Mouse (Mus musculus) midbrain, embryonic 12.5 days (tissue): ENCODE measurements at regions not wholly inside any gene's neighbourhood (a gene's known extent, or its start where the extent isn't known, plus 50 kb on each side); places are given as distances from the start of the nearest gene placed in this dataset.

Experiments
- ATAC-seq: fragments of 200-750 bp; cut with Nextera tagmentation; 2 replicates; pipeline ENCODE4 v1.8.0; 2017; ENCODE audit warnings: low read depth, moderate TSS enrichment, moderate library complexity; ENCODE audit not compliant: low FRiP score
- H3K27ac ChIP-seq: fragments of 300-500 bp; sonication (generic); replicated peaks from 2 replicates; pipeline ENCODE4 v1.5.1; 2016; ENCODE audit warnings: mild to moderate bottlenecking
- H3K27me3 ChIP-seq: fragments of 300-500 bp; sonication (generic); 2 replicates; pipeline ENCODE4 v1.6.1; 2016; ENCODE audit warnings: mild to moderate bottlenecking
- H3K36me3 ChIP-seq: fragments of 300-500 bp; sonication (generic); 2 replicates; pipeline ENCODE4 v1.6.1; 2016
- H3K4me1 ChIP-seq: fragments of 300-500 bp; sonication (generic); 2 replicates; pipeline ENCODE4 v1.6.1; 2016
- H3K4me2 ChIP-seq: fragments of 300-500 bp; sonication (generic); replicated peaks from 2 replicates; pipeline ENCODE4 v1.6.1; 2016; ENCODE audit warnings: mild to moderate bottlenecking, moderate library complexity
- H3K4me3 ChIP-seq: fragments of 300-500 bp; sonication (generic); 2 replicates; pipeline ENCODE4 v1.5.1; 2016; ENCODE audit warnings: mild to moderate bottlenecking
- H3K9ac ChIP-seq: fragments of 300-500 bp; sonication (generic); replicated peaks from 2 replicates; pipeline ENCODE4 v1.6.1; 2016; ENCODE audit warnings: mild to moderate bottlenecking, moderate library complexity
- H3K9me3 ChIP-seq: fragments of 300-500 bp; sonication (generic); 2 replicates; pipeline ENCODE4 v1.6.1; 2016; ENCODE audit warnings: mild to moderate bottlenecking
- WGBS: fragments of 180-500 bp; shearing (Covaris S2); methylation state at CpG from one replicate; pipeline ENCODE4 v1.1.7; 2016; 5-methylcytosine and 5-hydroxymethylcytosine counted together

DNA sequence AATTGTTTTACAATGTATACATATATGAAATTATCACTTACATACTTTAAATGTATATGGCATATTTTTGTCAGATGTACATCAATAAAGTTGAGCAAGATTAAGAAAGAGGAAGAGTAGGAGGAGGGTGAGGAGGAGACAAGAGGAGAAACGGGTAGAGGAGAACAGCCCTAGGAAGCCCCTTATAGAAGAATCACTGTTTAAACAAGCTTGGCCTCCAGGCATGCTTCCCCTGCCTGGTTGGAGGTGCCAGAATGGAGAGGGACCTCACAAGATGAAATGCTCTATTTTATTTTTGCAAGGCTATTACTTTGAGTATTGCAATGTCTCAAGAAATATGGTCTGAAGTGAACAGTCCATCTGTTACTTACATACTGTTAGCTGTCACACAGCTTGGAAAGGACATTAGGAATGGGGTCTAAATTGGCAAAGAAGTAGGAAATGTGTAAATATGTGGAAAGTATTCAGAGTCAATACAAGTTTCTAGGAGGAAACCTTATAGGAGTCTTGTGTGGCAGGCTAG, 352.1 kb upstream of the Thbs1 start:
- Histone ChIP-seq H3K4me3 (no peak overlapping the region), H3K4me1 (no peaks in the 10 kb centered on the region), H3K36me3 (no peaks in the 10 kb centered on the region), H3K27ac (no peak overlapping the region), H3K9me3 (no peaks in the 10 kb centered on the region), H3K27me3 (no peaks in the 10 kb centered on the region), H3K9ac (no peak overlapping the region), H3K4me2 (no peak overlapping the region)
- ATAC-seq = no peak
- WGBS = 88% methylated on average over 1 of the region's 1 CpGs

DNA sequence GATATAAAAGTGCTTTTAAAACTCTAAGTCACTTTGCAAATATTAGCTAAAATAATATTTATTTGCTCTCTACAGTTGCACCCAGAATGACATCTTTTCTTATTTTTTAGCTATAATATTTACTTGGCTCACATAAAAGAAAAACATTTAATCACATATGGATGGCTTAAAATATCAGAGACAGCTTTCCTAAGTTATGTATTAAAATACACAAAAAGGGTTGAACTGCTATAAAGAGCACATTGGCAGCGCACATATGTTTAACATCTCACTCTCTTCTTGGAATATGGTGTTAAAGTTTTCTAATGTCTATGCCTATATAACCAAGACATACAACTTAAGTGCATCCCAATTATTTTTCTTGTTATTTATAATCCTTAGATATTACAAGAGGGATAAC, 348.0 kb upstream of the Thbs1 start:
- Histone ChIP-seq H3K4me2 (no peak overlapping the region), H3K4me1 (no peaks in the 10 kb centered on the region), H3K27ac (no peak overlapping the region), H3K36me3 (no peaks in the 10 kb centered on the region), H3K4me3 (no peak overlapping the region), H3K9me3 (no peaks in the 10 kb centered on the region), H3K9ac (no peak overlapping the region), H3K27me3 (no peaks in the 10 kb centered on the region)
- no peak for ATAC-seq
- WGBS = 90% methylated on average over 1 of the region's 1 CpGs

DNA sequence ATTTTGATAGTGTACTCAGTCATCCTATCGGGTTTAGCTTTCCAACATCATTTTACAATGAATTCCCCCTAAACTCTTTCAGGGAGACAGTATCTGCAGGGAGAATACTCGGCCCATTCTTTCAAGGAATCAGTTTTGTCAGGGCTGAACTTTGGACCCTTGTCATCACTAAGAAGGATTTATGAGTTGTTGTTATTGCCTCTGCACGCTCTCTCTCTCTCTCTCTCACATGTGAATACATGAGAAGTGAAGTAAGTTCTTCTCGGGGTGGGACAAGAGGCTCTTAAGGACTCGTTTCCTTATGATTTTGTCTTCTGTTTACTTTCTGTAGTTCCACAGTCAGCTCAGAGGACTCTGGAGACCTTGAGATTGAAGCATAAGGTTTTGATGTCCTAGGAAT, 346.1 kb upstream of the Thbs1 start:
- H3K4me1 ChIP-seq = no peaks in the 10 kb centered on the region
- no peaks in the 10 kb centered on the region for H3K9me3 ChIP-seq
- no peak overlapping the region for H3K27ac ChIP-seq
- WGBS = 83% methylated on average over 5 of the region's 5 CpGs
- no peak overlapping the region for H3K9ac ChIP-seq
- no peaks in the 10 kb centered on the region for H3K36me3 ChIP-seq
- no peak for ATAC-seq
- no peak overlapping the region for H3K4me2 ChIP-seq
- no peaks in the 10 kb centered on the region for H3K27me3 ChIP-seq
- H3K4me3 ChIP-seq = no peak overlapping the region

DNA sequence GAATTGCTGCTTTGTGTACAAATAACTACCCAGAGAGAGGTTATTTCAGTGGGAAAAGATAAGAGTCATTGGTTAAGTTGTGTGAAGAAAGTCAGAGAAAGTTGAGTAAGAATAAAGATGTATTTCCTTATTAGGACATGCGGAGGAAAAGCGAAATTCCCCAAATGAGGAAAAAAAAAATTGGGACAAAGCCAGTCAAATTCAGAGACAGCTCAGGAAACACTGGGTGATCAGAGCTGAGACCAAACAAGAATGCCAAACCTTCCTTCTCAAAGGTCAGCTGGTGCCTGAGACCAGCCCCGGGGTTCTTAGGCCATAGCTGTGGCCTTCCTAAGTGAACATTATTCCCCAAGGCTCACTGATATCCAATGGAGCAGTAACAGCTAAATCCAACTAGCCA, 345.2 kb upstream of the Thbs1 start:
- no peak overlapping the region for H3K4me3 ChIP-seq
- no peaks in the 10 kb centered on the region for H3K9me3 ChIP-seq
- 88% methylated on average over 3 of the region's 3 CpGs for WGBS
- H3K4me1 ChIP-seq = no peaks in the 10 kb centered on the region
- no peak for ATAC-seq
- no peaks in the 10 kb centered on the region for H3K36me3 ChIP-seq
- H3K27ac ChIP-seq = no peak overlapping the region
- no peaks in the 10 kb centered on the region for H3K27me3 ChIP-seq
- H3K4me2 ChIP-seq = no peak overlapping the region
- H3K9ac ChIP-seq = no peak overlapping the region

DNA sequence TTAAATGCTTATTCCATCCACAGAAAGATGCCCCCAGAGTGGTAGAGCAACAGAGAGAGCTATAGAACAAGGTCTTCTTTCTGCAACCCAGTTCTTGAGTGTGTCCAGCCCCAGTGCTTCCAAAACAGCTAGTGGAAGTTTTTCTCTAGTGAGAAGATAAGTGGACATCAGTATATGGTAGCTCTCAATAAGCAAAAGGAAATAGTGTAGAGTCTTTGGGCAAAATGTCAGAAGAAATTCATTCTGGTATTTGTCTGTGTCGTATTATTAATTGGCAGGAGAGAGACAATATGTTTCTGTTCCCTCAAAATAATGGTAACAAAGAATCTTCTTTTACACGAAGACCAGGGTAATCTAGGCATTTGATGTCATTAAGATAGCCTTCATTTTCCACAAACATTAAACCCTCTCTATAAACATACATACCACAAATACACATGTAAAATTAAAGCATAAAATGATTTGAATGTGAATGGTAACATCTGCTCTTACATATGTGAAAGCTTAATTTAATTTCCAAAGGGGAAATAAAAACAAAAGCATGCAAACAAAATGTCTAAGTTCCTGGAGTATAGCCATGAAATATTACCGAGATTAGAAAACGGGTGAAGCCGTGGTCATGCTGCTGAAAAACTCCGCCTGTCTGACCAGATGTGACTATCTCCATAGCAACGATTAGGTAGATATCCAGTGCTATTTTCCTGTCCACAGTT, 342.1 kb upstream of the Thbs1 start:
- H3K4me1 ChIP-seq = no peaks in the 10 kb centered on the region
- no peaks in the 10 kb centered on the region for H3K36me3 ChIP-seq
- ATAC-seq = no peak
- H3K4me2 ChIP-seq = no peak overlapping the region
- H3K4me3 ChIP-seq = no peak overlapping the region
- no peak overlapping the region for H3K27ac ChIP-seq
- H3K9me3 ChIP-seq = no peaks in the 10 kb centered on the region
- no peak overlapping the region for H3K9ac ChIP-seq
- WGBS = 78% methylated on average over 7 of the region's 7 CpGs
- H3K27me3 ChIP-seq = no peaks in the 10 kb centered on the region

DNA sequence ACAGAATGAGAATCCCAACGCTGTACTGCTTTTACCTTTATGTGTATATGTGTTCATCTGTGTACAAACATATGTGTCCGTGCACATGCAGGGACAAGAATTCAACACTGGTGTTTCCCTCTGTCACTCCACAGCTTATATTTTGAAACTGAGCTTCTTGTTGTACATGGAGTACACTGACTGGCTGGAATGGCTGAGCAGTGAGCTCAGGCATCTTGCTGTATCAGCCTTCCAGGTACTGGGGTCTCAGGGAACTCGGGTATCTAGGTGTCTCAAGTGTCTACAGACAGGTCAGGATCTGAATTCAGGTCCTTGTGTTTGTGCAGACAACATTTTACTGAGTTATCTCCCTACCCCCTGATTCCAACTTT, 341.6 kb upstream of the Thbs1 start:
- H3K27ac ChIP-seq = no peak overlapping the region
- H3K9me3 ChIP-seq = no peaks in the 10 kb centered on the region
- no peaks in the 10 kb centered on the region for H3K4me1 ChIP-seq
- ATAC-seq = no peak
- H3K9ac ChIP-seq = no peak overlapping the region
- H3K27me3 ChIP-seq = no peaks in the 10 kb centered on the region
- H3K4me2 ChIP-seq = no peak overlapping the region
- no peaks in the 10 kb centered on the region for H3K36me3 ChIP-seq
- WGBS = 85% methylated on average over 3 of the region's 3 CpGs
- H3K4me3 ChIP-seq = no peak overlapping the region

DNA sequence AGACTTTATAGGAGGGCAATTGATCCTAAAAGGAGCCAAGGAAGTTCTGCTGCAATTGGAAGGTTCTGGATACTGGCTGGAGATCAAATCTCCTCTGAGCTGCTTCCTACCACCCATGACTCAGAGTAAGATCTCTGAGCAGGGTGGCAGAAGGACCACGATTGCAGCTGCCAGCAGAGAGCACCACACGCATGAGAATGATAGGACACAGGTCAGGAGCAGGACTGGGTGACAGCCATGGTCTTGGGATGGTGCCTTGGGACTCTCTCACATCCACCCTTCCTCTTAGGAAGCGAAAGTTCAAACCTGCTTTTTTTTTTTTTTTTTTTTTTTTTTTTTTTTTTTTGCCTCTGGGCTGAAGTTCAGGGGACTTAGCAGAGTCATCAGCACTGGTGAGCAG, 331.4 kb upstream of the Thbs1 start:
- Histone ChIP-seq H3K36me3 (no peaks in the 10 kb centered on the region), H3K9me3 (no peaks in the 10 kb centered on the region), H3K4me1 (no peaks in the 10 kb centered on the region), H3K27me3 (no peaks in the 10 kb centered on the region), H3K4me2 (no peak overlapping the region), H3K9ac (no peak overlapping the region), H3K27ac (no peak overlapping the region), H3K4me3 (no peak overlapping the region)
- WGBS = 70% methylated on average over 3 of the region's 3 CpGs
- no peak for ATAC-seq

DNA sequence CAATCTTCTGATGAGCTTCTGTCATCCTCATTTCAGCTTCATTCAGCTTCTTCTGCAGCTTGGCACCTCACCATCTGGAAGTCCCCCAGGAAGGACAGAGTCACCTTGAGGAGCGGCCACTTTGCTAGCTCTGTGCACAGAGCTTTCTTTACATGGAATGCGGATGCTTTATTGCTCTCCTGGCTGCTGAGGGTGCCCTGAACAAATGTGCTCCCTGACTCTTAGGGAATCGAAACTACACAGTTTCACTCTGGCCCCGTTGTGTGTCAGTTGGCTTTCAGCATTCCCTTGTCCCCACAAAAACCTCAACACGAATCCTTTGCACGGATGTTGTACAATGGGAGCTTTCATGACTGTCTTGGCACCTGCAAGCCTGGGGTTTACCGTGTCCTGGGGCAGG, 330.9 kb upstream of the Thbs1 start:
- WGBS = 92% methylated on average over 7 of the region's 7 CpGs
- no peak for ATAC-seq

DNA sequence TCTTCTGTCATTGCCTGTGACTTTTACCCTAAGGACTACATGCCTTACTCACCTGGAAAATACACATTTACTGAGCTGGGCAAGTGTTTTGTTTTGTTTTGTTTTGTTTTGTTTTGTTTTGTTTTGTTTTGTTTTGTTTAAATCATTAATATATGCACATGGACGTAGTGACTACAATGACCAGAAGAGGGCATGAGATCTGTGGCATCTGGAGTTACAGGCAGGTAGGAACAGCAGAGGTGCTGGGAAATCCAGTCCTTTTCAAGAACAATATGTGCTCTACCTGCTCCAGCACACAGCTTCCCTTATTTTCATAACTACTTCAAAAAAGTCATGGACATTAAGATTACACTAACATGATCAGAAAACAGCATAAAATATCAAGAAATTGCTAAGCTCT, 324.4 kb upstream of the Thbs1 start:
- no peak for ATAC-seq
- Histone ChIP-seq H3K36me3 (no peaks in the 10 kb centered on the region), H3K27ac (no peak overlapping the region), H3K4me3 (no peak overlapping the region), H3K9me3 (no peaks in the 10 kb centered on the region), H3K4me1 (no peaks in the 10 kb centered on the region), H3K9ac (no peak overlapping the region), H3K27me3 (no peaks in the 10 kb centered on the region), H3K4me2 (no peak overlapping the region)
- WGBS = 66% methylated on average over 1 of the region's 1 CpGs

More for the DNA sequence above, 330.9 kb upstream of the Thbs1 start:
- Histone ChIP-seq H3K27ac (no peak overlapping the region), H3K4me3 (no peak overlapping the region), H3K4me2 (no peak overlapping the region), H3K27me3 (no peaks in the 10 kb centered on the region), H3K4me1 (no peaks in the 10 kb centered on the region), H3K9me3 (no peaks in the 10 kb centered on the region), H3K36me3 (no peaks in the 10 kb centered on the region), H3K9ac (no peak overlapping the region)

DNA sequence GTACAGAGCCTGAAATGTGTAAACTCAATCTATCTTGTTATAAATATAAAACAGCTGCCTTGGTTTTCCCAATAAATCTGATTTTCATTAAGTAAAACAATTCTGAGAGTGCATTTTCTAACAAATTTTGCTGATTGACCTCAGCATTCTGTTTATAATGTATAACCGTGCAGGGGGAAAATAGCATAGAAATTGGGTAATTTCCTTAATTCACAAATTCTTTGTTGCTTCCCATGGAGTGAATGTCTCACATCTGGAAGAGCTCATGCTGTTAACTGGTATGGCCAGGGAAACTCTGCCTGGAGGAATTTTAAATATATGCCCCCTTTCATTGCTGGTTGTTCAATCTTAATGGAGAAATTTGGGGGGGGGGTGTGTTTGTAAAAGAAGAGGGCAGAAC, 317.4 kb upstream of the Thbs1 start:
- no peaks in the 10 kb centered on the region for H3K9me3 ChIP-seq
- no peak overlapping the region for H3K27ac ChIP-seq
- no peaks in the 10 kb centered on the region for H3K36me3 ChIP-seq
- no peak overlapping the region for H3K9ac ChIP-seq
- 71% methylated on average over 1 of the region's 1 CpGs for WGBS
- no peak overlapping the region for H3K4me3 ChIP-seq
- H3K4me1 ChIP-seq = peaks cover 5% of the 10 kb centered on the region; the same call in 1 of the 2 replicates
- ATAC-seq = no peak
- no peaks in the 10 kb centered on the region for H3K27me3 ChIP-seq
- no peak overlapping the region for H3K4me2 ChIP-seq

DNA sequence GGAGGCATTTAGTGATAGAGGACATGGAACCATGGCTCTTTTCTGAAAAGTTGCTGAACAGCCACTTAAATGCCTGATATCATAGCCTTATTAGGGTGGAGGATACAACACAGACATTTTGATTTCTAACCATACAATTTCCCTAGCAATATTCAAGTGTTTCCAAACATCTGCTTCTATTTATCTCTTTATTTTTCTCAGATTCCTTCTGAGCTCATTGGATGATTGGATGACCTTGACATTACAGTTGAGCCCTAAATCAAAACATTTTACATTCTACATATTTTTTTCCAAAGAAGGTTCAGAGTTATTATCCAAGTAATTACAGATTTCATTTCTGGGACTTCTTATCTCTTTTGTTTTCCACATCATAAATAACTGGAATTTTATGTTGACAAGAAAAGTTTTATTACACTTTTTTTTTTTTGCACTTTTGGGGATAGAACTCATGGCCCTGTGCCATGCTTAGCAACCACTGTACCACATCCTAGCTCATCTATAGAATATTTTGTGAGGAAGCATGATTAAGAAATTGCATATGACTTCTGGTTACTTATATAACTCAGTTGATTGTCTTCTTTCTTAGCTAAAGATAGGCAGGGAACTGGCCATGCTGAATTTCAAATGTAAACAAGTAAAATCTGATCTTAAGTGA, 309.6 kb upstream of the Thbs1 start:
- no peak for ATAC-seq

DNA sequence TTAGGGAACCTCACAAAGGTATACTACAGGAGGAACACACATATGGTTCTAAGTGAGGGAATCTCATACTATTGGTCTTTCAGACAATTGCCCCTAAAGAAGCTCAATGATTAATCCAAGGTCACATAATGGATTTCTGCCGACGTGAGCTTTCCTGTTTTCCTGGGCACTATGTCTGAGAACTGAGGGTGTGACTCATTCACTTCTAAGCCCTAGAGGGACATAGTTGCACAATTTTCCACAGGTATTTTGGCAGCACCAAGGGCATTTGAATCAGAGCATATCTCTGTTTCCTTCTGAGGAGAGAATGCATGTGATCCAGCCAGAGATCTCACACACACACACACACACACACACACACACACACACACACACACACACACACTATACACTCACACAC, 309.0 kb upstream of the Thbs1 start:
- Histone ChIP-seq H3K9me3 (no peaks in the 10 kb centered on the region), H3K4me1 (no peaks in the 10 kb centered on the region), H3K27ac (no peak overlapping the region), H3K4me3 (no peak overlapping the region), H3K4me2 (no peak overlapping the region), H3K9ac (no peak overlapping the region), H3K27me3 (no peaks in the 10 kb centered on the region), H3K36me3 (no peaks in the 10 kb centered on the region)
- no peak for ATAC-seq
- WGBS = 78% methylated on average over 2 of the region's 2 CpGs

More for the DNA sequence above, 309.6 kb upstream of the Thbs1 start:
- no peak overlapping the region for H3K9ac ChIP-seq
- no peaks in the 10 kb centered on the region for H3K4me1 ChIP-seq
- H3K36me3 ChIP-seq = no peaks in the 10 kb centered on the region
- no peak overlapping the region for H3K27ac ChIP-seq
- no peaks in the 10 kb centered on the region for H3K27me3 ChIP-seq
- H3K4me3 ChIP-seq = no peak overlapping the region
- H3K4me2 ChIP-seq = no peak overlapping the region
- H3K9me3 ChIP-seq = no peaks in the 10 kb centered on the region

DNA sequence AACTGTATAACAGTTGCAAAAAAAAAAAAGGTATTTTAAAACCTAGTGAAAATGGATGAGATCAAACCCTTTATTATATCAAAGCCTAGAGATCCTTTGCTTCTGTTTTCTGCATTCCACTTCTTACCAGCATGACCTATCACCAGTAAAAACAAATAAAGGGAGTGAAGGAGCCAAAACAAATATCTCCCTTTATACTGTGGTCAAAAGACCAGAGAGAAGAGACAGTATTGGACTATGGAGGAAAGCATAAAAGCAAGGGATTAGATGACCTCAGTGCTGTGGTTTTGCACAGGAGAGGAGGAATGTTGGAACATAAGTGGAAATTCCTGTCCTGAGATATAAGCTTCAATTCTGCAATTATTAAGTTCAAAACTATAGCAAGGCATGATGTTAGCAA, 307.0 kb upstream of the Thbs1 start:
- Histone ChIP-seq H3K27me3 (no peaks in the 10 kb centered on the region), H3K36me3 (no peaks in the 10 kb centered on the region), H3K4me1 (no peaks in the 10 kb centered on the region), H3K9me3 (no peaks in the 10 kb centered on the region), H3K4me2 (no peak overlapping the region), H3K27ac (no peak overlapping the region), H3K4me3 (no peak overlapping the region), H3K9ac (no peak overlapping the region)
- ATAC-seq = no peak
